Mouse (Mus musculus): ENCODE measurements around the gene Ranbp3.
A peak's percentile ranks its signal among the peaks of the same experiment; 100 is the strongest.

Gene Ranbp3

GRCm38 (mm10) chr17:56673647-56674416 lies 738 bp downstream of the Ranbp3 start:
- DNase-seq (ENCODE audit: low read depth) = no peak

- no peak for DNase-seq (ENCODE audit: low read depth)
Measured at GRCm38 (mm10) chr17:56681791-56682190, 8.7 kb downstream of the Ranbp3 start.

DNA sequence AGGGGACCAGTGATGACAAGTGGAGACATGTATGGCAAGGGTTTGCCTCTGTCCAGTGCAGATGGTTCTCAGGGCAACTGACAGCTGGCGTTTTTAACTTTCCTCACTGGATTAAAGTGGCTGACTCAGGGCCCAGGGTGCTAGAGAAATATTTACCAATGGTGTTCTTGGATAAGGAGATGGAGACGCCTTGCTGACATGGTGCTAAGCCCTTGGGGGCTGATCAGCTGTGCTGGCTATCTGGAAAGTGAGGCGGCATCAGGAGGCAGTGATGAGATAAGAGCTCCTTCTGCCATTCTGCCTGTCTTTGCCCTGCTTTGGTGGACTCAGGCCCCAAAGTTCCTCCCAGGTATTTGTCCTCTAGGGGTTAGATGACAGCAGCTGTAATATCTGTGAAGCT lies 9.8 kb downstream of the Ranbp3 start:
- no peak for DNase-seq (ENCODE audit: low read depth)

DNA sequence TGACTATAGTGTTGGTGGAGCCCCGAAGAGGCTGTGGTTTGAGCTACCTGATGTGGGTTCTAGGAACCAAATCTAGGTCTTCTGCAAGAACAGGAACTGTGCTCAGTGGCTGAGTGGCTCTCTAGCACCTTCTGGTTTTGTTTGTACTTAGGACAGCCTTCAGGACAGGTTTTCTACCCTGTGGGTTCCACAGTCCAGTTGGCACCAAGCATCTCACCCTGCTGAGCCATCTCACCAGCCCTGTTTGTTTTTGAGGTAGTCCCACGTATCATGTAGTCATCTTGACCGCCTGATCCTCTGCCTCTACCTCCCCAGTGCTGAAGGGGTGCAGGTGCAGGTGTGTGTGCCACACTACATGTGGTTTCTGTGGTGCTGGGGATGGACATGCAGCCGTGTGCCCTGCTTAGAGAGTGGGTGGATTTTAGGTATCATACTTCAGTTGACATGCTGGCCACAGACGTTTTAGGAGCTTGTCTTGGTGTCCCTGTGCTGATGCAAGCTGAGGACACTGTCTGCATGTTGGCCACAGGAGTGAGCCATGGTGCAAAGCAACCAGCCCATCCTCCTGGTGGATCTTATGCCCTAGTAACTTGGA lies 10.5 kb downstream of the Ranbp3 start:
- DNase-seq (ENCODE audit: low read depth) = no peak

DNA sequence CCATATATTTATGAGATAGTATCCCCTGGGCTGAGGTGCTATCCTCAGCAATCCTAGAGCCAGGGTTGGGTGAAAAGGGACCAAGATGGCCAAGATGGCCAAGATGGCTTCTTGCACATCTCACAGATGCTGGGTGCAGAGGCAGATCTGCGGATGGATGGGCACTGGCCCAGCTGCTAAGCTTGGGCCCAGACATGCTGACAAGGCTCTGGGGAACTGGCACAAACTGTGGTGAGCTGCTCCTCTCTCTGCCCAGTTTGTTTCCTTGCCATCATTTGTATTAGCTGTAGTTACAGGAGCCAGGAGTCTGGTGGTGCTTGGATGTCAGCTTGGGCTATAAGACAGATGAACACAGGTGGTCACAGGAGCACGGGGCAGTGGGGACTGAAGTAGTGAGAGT lies 11.6 kb downstream of the Ranbp3 start:
- DNase-seq (ENCODE audit: low read depth) = no peak

- DNase-seq (ENCODE audit: low read depth) = no peak
Measured at GRCm38 (mm10) chr17:56686801-56687200, 13.7 kb downstream of the Ranbp3 start.

DNA sequence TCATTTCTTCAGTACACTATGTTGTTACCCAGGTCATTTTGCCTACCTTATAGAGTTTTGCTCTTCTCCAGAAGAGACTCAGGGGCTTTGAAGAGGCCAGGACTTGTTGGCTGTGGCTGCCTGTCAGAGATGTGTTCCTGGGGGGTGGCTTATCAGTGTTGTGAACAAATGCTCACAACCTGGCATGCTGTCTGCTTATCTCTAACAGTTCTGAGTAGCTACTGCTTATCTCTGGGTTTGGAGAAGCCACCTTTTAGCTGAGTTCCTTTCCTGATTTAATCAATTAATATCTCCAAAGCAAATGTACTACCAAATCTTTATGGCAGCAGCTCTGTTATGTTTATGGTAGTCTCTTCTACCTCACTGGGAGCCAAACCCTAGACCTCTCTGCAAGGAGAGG lies 15.0 kb downstream of the Ranbp3 start:
- no peak for DNase-seq (ENCODE audit: low read depth)

DNA sequence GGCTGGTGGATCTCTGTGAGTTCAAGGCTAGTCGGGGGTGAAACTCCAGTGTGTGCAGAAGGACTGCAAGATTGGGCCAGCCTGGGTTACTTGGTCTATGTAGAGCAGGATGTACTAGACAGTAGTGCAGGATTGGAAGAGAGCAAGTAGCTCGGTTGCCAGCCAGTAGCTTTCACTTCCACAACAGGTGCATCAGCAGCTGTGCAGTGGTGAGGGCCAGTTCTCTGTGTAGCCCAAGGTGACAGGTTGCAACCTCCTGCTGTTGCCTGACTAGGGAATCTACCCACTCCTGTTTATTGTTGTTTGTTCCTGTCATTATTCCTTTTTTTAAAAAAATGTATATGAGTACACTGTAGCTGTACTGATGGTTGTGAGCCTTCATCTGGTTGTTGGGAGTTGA lies 15.6 kb downstream of the Ranbp3 start:
- DNase-seq (ENCODE audit: low read depth) = no peak

GRCm38 (mm10) chr17:56693395-56693794 lies 20.3 kb downstream of the Ranbp3 start:
- DNase-seq (ENCODE audit: low read depth) = no peak

- peak; percentile 29 for DNase-seq (ENCODE audit: low read depth)
Measured at GRCm38 (mm10) chr17:56693851-56694310, 20.8 kb downstream of the Ranbp3 start.

GRCm38 (mm10) chr17:56700451-56700850 lies 27.4 kb downstream of the Ranbp3 start:
- DNase-seq (ENCODE audit: low read depth) = no peak

- no peak for DNase-seq (ENCODE audit: low read depth)
Measured at GRCm38 (mm10) chr17:56703038-56703437, 29.9 kb downstream of the Ranbp3 start.

- no peak for DNase-seq (ENCODE audit: low read depth)
Measured at GRCm38 (mm10) chr17:56706515-56706914, 33.4 kb downstream of the Ranbp3 start.

- no peak for DNase-seq (ENCODE audit: low read depth)
Measured at GRCm38 (mm10) chr17:56708692-56709091, 35.6 kb downstream of the Ranbp3 start.

GRCm38 (mm10) chr17:56709708-56710107 lies 36.6 kb downstream of the Ranbp3 start:
- no peak for DNase-seq (ENCODE audit: low read depth)

DNA sequence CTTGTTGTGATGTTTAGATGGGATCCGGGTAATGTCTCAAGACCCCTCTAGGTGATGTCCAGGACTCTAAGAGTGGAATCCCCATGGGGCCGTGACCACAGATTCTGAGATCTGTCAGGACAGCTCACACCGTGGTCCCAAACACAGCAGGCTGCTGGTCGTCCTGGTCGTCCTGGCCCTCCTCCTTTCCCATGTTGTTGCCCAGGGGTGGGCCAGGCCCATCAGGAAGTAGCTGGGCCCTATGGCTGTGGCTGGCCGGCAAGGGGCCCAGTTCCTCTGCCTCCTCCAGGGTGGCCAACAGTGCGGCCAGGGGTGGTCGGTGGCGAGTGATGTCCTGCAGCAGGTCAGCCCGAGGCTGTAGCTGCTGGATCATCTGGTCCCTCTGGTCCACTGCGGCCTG lies 42.3 kb downstream of the Ranbp3 start:
- DNase-seq (ENCODE audit: low read depth) = no peak

GRCm38 (mm10) chr17:56715914-56716654 lies 43.0 kb downstream of the Ranbp3 start:
- DNase-seq (ENCODE audit: low read depth) = no peak

GRCm38 (mm10) chr17:56716655-56717362 lies 43.7 kb downstream of the Ranbp3 start:
- DNase-seq (ENCODE audit: low read depth) = peak; percentile 97

DNA sequence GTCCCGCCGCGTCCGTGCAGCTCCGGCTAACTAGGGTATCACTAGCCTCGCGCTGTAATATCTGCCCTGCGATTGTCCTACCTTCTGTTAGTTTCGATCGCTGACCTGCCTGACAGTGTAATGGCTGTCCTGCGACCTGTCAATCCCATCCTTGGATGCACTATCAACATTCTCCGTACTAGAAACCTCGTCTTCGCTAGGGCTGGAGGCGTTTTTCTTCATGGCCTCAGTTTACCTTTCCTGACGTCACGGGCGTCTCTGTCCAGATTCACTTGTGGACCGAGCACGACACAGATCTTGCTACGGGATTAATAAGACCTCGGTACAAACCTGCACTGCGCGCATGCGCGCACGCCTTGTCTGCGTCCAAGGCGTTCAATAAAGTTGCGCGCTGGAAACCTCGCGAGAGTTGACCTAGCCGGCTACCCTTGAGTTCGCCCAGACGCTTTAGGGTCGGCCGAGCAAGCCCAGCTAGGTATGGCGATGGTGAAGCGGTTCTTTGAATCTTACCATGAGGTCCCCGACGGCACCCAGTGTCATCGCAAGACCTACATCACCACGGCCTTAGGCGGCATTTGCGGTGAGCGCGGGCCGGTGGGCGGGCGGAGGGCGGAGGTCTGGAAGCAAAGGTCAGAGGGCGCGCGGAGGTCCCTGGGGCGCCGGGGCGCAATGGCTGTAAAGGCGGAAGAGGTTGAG lies 44.4 kb downstream of the Ranbp3 start, which contains the start of the genes Ndufa11 and Vmac:
TSS of gene Ndufa11 (plus strand) at position 405 of the 696 bp plus-strand sequence.
TSS of gene Vmac (minus strand) at position 660 of the 696 bp plus-strand sequence.
- DNase-seq (ENCODE audit: low read depth) = peak; percentile 96

DNA sequence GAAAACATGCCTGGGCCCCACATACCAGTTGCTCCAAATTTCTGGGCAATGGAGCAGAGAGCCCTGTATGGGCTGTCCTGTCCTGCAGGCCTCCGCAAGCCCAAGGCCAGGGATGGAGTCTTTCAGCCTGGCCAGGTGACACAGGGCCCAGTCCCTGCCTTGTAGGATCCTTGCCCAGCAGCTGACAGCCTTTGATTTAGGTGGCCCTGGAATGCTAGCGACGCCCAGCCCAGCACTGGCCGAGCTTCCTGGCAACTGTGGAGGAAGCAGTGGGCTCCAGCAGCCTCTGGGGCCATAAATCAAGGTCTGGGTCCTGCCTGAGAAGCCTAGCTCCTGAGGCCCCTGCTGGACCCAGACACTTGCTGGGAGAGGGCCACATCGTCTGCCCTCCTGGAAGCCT lies 49.3 kb downstream of the Ranbp3 start:
- no peak for DNase-seq (ENCODE audit: low read depth)

DNA sequence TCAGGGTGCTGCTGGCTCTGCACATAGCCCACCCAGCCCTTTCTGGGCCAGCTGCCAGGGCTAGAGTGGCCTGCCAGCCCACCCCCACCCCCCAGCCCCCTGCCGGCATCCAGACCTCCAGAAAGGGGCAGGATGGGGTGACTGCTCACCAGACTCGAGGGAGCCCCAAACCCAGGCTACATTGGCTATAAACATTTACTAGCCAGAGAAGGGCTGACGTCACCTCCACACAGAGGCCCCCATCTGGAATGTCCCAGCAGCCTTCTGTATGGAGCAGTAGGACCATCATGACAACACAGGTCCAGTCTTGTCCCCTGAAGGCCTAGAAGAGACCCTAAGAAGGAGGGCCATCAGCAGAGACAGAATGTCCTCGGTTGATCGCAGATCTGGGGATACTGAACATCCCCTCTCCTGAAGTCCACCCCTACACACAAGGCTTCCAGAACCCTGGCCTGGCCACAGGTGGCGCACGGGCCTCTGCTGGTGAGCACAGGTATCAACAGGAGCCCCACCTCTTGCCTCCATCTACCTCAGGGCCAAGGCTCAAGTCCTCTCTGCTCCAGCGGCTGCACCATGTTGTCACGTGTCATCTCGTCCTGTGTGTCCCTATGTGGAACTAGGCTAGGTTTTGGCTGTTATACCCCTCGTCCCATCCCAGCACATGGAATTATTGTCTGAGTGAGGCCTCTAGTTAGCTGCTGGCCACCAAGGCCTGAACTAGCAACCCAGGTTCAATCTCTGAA lies 50.5 kb downstream of the Ranbp3 start:
- no peak for DNase-seq (ENCODE audit: low read depth)

Measured in fibroblast of lung, adult 2 months (primary cell).